Mouse (Mus musculus) macrophage (primary cell): ENCODE measurements at regions not wholly inside any gene's neighbourhood (a gene's known extent, or its start where the extent isn't known, plus 50 kb on each side); places are given as distances from the start of the nearest gene placed in this dataset.

Source experiments
- H3K27ac ChIP-seq: fragments of 350-480 bp; formaldehyde crosslinking; 2 replicates; pipeline ENCODE4 v1.9.0; 2021
- H3K36me3 ChIP-seq: fragments of 350-480 bp; formaldehyde crosslinking; 2 replicates; pipeline ENCODE4 v1.9.0; 2021; ENCODE audit errors: inconsistent target
- H3K4me3 ChIP-seq: fragments of 350-480 bp; formaldehyde crosslinking; 2 replicates; pipeline ENCODE4 v1.9.0; 2021; ENCODE audit errors: inconsistent target
- H3K79me2 ChIP-seq: fragments of 350-480 bp; formaldehyde crosslinking; 2 replicates; pipeline ENCODE4 v1.9.0; 2021; ENCODE audit errors: inconsistent target
- WGBS: methylation state at CpG from one replicate; pipeline ENCODE4 v1.1.7; 2026; ENCODE audit warnings: inconsistent platforms; ENCODE audit not compliant: missing documents; 5-methylcytosine and 5-hydroxymethylcytosine counted together

- H3K36me3 ChIP-seq: no peaks in the 10 kb centered on the region
- WGBS: 80% methylated on average over 11 of the region's 11 CpGs
- H3K4me3 ChIP-seq: no peak overlapping the region
- H3K79me2 ChIP-seq: no peaks in the 10 kb centered on the region
- no peak overlapping the region for H3K27ac ChIP-seq
Measured at GRCm38 (mm10) chr14:24955891-24956410, 469.0 kb downstream of the Rps24 start.

- H3K27ac ChIP-seq: no peak overlapping the region
- no peaks in the 10 kb centered on the region for H3K36me3 ChIP-seq
- 92% methylated on average over 1 of the region's 2 CpGs for WGBS
- no peak overlapping the region for H3K4me3 ChIP-seq
- H3K79me2 ChIP-seq: no peaks in the 10 kb centered on the region
Measured at GRCm38 (mm10) chr14:24956528-24957210, 469.7 kb downstream of the Rps24 start.

GRCm38 (mm10) chr14:24957392-24957791 is 470.5 kb downstream of the Rps24 start:
- no peak overlapping the region for H3K4me3 ChIP-seq
- 70% methylated on average over 4 of the region's 4 CpGs for WGBS
- H3K79me2 ChIP-seq: no peaks in the 10 kb centered on the region
- no peak overlapping the region for H3K27ac ChIP-seq
- H3K36me3 ChIP-seq: no peaks in the 10 kb centered on the region

DNA sequence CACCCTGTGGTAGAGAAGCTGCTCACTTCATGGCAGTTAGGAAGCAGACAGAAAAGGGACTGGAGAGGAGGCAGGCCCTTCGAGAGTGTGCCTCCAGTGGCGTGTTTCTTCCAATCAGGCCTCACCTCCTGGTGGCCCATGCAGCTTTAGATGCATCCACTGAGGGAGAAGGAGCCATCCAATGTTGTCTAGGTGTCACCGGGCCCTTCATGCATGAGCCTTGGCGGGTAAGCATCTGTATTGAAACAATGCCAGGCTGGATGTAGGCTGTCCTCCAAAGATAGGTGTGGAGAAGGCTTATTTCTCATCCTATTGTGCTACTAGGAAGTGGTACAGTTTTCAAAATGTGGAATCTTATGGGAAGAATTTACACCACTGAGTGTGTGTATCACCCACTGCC is 471.9 kb downstream of the Rps24 start:
- Histone ChIP-seq H3K36me3 (no peaks in the 10 kb centered on the region), H3K27ac (no peak overlapping the region), H3K4me3 (no peak overlapping the region), H3K79me2 (no peaks in the 10 kb centered on the region)
- 97% methylated on average over 4 of the region's 4 CpGs for WGBS

GRCm38 (mm10) chr14:24959401-24959800 is 472.5 kb downstream of the Rps24 start:
- no peaks in the 10 kb centered on the region for H3K79me2 ChIP-seq

GRCm38 (mm10) chr14:24960082-24960482 is 473.2 kb downstream of the Rps24 start:
- no peaks in the 10 kb centered on the region for H3K36me3 ChIP-seq
- no peak overlapping the region for H3K27ac ChIP-seq
- WGBS: 87% methylated on average over 5 of the region's 5 CpGs
- no peak overlapping the region for H3K4me3 ChIP-seq
- no peaks in the 10 kb centered on the region for H3K79me2 ChIP-seq

More at GRCm38 (mm10) chr14:24959401-24959800, 472.5 kb downstream of the Rps24 start:
- Histone ChIP-seq H3K4me3 (no peak overlapping the region), H3K27ac (no peak overlapping the region), H3K36me3 (no peaks in the 10 kb centered on the region)
- 89% methylated on average over 1 of the region's 1 CpGs for WGBS

GRCm38 (mm10) chr14:24960875-24961274 is 473.9 kb downstream of the Rps24 start:
- Histone ChIP-seq H3K36me3 (no peaks in the 10 kb centered on the region), H3K4me3 (no peak overlapping the region), H3K79me2 (no peaks in the 10 kb centered on the region), H3K27ac (no peak overlapping the region)
- WGBS: 76% methylated on average over 3 of the region's 3 CpGs

- H3K36me3 ChIP-seq: no peaks in the 10 kb centered on the region
- no peaks in the 10 kb centered on the region for H3K79me2 ChIP-seq
- no peak overlapping the region for H3K4me3 ChIP-seq
- no peak overlapping the region for H3K27ac ChIP-seq
- WGBS: 69% methylated on average over 3 of the region's 3 CpGs
Measured at GRCm38 (mm10) chr14:24961721-24962120, 474.8 kb downstream of the Rps24 start.

- Histone ChIP-seq H3K27ac (no peak overlapping the region), H3K79me2 (no peaks in the 10 kb centered on the region), H3K4me3 (no peak overlapping the region), H3K36me3 (no peaks in the 10 kb centered on the region)
- 80% methylated on average over 2 of the region's 2 CpGs for WGBS
Measured at GRCm38 (mm10) chr14:24969584-24969983, 482.7 kb downstream of the Rps24 start.

- 96% methylated on average over 7 of the region's 7 CpGs for WGBS
- H3K36me3 ChIP-seq: no peaks in the 10 kb centered on the region
- H3K79me2 ChIP-seq: no peaks in the 10 kb centered on the region
Measured at GRCm38 (mm10) chr14:24972357-24972756, 485.4 kb downstream of the Rps24 start.

GRCm38 (mm10) chr14:24973039-24973438 is 485.9 kb upstream of the Zmiz1 start:
- Histone ChIP-seq H3K79me2 (no peaks in the 10 kb centered on the region), H3K27ac (no peak overlapping the region), H3K36me3 (no peaks in the 10 kb centered on the region), H3K4me3 (no peak overlapping the region)
- 92% methylated on average over 4 of the region's 4 CpGs for WGBS

More at GRCm38 (mm10) chr14:24972357-24972756, 485.4 kb downstream of the Rps24 start:
- H3K4me3 ChIP-seq: no peak overlapping the region
- H3K27ac ChIP-seq: no peak overlapping the region

GRCm38 (mm10) chr14:24973591-24973990 is 485.4 kb upstream of the Zmiz1 start:
- 92% methylated on average over 4 of the region's 4 CpGs for WGBS

DNA sequence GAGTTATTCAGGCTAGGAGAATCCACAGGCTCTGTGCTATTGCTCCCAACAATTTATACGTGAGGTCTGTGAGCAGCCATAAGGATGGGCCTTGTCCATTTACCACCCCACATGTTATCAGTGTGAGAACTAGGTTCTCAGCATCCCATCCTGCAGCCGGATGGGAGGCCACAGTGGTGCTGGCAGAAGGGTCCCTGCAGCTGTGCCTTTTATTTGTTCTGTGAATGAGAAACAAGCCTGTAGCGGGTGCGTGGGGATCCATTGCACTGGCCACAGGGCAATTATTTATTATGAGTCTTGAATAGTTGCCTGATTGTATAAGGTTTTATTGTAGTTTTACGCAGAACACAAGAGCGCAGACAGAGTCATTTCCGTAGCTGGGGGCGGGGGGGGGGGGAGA is 476.5 kb upstream of the Zmiz1 start:
- no peak overlapping the region for H3K27ac ChIP-seq
- H3K4me3 ChIP-seq: no peak overlapping the region
- 93% methylated on average over 8 of the region's 8 CpGs for WGBS

More at GRCm38 (mm10) chr14:24973591-24973990, 485.4 kb upstream of the Zmiz1 start:
- no peaks in the 10 kb centered on the region for H3K36me3 ChIP-seq
- no peak overlapping the region for H3K4me3 ChIP-seq
- H3K79me2 ChIP-seq: no peaks in the 10 kb centered on the region
- no peak overlapping the region for H3K27ac ChIP-seq

GRCm38 (mm10) chr14:24983279-24983678 is 475.7 kb upstream of the Zmiz1 start:
- Histone ChIP-seq H3K4me3 (no peak overlapping the region), H3K36me3 (no peaks in the 10 kb centered on the region), H3K27ac (no peak overlapping the region), H3K79me2 (no peaks in the 10 kb centered on the region)

More for the DNA sequence above, 476.5 kb upstream of the Zmiz1 start:
- Histone ChIP-seq H3K36me3 (no peaks in the 10 kb centered on the region), H3K79me2 (no peaks in the 10 kb centered on the region)

GRCm38 (mm10) chr14:24985806-24986359 is 473.1 kb upstream of the Zmiz1 start:
- WGBS: 97% methylated on average over 6 of the region's 6 CpGs
- H3K36me3 ChIP-seq: no peaks in the 10 kb centered on the region
- no peaks in the 10 kb centered on the region for H3K79me2 ChIP-seq
- no peak overlapping the region for H3K27ac ChIP-seq
- H3K4me3 ChIP-seq: no peak overlapping the region
